Mouse (Mus musculus): ENCODE measurements around the gene Relb.

GRCm38 (mm10) chr7:19633855-19634254 is 4.6 kb upstream of the Relb start:
- TF ChIP-seq CTCF (IDR thresholded peaks at IDR 0.05; ENCODE audit: extremely low read depth, insufficient read depth, low read length): no peak
- no peak for TF ChIP-seq POLR2A (IDR thresholded peaks at IDR 0.05; ENCODE audit: extremely low read depth, insufficient read depth, low read length)
